Mouse (Mus musculus): Measurements from ENCODE around the gene Lrrc75b.
A peak's percentile ranks its signal among the peaks of the same experiment; 100 is the strongest.
"Not testable (repeated sequence)": the region's sequence is repeated elsewhere in the genome, so short reads cannot be mapped to it uniquely, and the experiment has no call there.

Gene Lrrc75b

DNA sequence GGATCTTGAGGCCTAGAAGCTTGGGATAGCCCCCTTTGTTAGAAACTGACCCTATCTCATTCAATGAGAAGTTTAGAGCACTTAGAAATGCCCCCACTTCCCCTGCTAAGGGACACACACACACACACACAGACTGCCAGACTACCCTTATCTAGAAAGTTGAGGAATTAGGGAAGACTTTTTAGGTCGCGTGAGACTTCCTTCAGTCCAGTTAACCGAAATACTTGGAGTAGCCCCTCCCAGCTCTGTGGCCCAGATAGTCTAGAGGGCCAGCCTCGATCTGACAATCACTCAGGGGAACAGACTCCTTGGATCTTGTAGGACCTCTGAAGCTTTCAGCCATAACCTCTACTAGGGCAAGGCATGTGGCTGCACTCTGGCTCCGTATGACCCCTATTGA lies 7.9 kb upstream of the Lrrc75b start:
- DNase-seq (ENCODE audit: low read depth): no peak

GRCm38 (mm10) chr10:75566765-75567164 lies 6.6 kb upstream of the Lrrc75b start:
- DNase-seq (ENCODE audit: low read depth): not testable (repeated sequence)

GRCm38 (mm10) chr10:75566321-75566720 lies 6.2 kb upstream of the Lrrc75b start:
- peak; percentile 49 for DNase-seq (ENCODE audit: low read depth)

DNA sequence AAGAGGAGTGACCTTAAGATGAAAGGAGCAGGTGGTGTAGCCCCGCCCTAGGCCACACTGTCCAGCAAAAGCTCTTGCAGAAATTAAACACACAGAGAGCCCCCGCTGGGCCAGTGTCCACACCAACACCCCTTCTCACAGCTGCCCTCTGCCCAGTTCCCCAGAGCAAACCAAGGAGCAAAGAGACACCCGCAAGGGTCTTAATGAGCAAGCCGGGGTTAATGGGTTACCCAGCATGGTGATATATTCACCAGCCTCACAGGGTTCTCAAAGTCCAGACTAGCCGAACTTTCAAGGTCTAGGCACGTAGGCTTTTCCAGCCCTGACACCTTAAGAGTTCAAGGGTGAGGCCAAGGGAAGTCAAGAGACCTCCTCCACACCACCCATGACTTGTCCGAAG lies 5.8 kb upstream of the Lrrc75b start:
- DNase-seq (ENCODE audit: low read depth): no peak

- peak; percentile 85 for DNase-seq (ENCODE audit: low read depth)
Measured at GRCm38 (mm10) chr10:75565436-75565835, 5.3 kb upstream of the Lrrc75b start.

GRCm38 (mm10) chr10:75564687-75565265 lies 4.6 kb upstream of the Lrrc75b start:
- no peak for DNase-seq (ENCODE audit: low read depth)

- no peak for DNase-seq (ENCODE audit: low read depth)
Measured at GRCm38 (mm10) chr10:75562596-75562995, 2.5 kb upstream of the Lrrc75b start.

- DNase-seq (ENCODE audit: low read depth): no peak
Measured at GRCm38 (mm10) chr10:75561071-75561654, 1.0 kb upstream of the Lrrc75b start, which contains the start of gene Ggt1. Gene Ggt1 (plus strand): TSS chr10:75561604.

GRCm38 (mm10) chr10:75560549-75560899 lies 394 bp upstream of the Lrrc75b start:
- DNase-seq (ENCODE audit: low read depth): no peak

DNA sequence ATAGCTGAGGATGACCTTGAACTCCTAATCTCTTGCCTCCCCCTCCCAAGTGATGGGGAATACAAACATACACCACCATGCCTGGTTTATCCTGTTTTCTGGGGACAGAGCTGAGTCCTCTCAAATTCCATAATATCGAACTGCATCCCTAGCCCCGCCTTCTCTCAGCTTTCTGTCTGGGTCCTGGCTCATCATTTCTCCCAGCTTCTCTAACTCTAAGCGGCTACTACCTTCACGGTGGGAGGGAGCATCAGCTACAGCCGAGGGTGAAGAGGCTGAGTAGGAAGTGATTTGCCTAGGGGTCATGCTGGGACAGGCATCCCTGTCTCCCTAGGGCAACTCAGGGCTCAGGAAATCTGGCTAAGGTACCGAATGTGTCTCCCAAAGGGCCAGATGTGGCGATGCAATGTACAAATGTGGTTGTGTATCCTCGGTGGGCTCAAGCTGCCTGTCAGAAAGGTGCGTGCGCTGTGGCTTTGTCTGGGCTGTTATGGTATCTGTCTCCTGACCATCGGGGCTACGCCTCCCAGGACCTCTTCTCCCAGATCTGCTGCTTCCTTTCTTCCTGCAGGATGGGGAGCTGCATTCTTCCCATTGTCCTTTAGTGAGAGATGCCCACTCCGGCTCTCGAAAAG lies 972 bp downstream of the Lrrc75b start:
- no peak for DNase-seq (ENCODE audit: low read depth)

- DNase-seq (ENCODE audit: low read depth): no peak
Measured at GRCm38 (mm10) chr10:75558515-75558914, 1.6 kb downstream of the Lrrc75b start.

DNA sequence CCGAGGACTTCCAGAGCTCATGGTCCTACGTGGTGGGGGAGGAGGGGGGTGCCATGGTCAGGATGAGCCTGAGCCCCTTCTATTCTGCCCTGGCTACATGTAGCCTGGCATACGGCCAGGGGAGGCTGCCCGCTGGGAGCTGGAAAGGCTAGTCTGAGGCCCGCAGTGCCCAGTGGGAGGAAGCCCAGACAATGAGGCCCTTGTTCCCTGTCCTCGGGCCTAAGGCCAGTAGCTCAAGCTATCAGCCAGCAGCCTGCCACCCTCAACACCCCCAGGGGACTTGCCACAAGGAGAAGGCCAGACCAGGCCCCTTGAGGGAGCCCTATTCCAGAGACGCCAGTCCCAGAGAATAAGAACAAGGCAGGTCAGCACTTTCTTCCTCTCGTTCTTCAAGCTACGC lies 4.1 kb downstream of the Lrrc75b start:
- no peak for DNase-seq (ENCODE audit: low read depth)

- no peak for DNase-seq (ENCODE audit: low read depth)
Measured at GRCm38 (mm10) chr10:75555557-75555956, 4.6 kb downstream of the Lrrc75b start.

DNA sequence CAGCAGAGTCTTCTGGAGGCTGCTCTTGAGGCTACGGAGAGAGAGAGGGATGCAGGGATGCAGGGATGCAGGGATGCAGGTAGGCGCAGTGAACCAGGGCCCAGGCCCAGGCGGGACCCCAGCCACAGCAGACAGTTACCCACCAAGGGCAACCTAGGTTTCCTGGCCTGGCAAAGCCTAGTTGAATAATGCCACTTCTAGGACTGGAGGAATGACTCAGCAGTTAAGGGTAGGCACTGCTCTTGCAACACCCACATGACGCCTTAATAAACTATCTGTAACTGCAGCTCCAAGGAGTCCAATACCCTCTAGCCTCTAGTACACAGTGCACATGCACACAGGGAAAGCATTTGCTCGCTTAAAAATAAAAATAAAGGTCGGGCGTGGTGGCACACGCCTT lies 6.0 kb downstream of the Lrrc75b start:
- DNase-seq (ENCODE audit: low read depth): no peak

DNA sequence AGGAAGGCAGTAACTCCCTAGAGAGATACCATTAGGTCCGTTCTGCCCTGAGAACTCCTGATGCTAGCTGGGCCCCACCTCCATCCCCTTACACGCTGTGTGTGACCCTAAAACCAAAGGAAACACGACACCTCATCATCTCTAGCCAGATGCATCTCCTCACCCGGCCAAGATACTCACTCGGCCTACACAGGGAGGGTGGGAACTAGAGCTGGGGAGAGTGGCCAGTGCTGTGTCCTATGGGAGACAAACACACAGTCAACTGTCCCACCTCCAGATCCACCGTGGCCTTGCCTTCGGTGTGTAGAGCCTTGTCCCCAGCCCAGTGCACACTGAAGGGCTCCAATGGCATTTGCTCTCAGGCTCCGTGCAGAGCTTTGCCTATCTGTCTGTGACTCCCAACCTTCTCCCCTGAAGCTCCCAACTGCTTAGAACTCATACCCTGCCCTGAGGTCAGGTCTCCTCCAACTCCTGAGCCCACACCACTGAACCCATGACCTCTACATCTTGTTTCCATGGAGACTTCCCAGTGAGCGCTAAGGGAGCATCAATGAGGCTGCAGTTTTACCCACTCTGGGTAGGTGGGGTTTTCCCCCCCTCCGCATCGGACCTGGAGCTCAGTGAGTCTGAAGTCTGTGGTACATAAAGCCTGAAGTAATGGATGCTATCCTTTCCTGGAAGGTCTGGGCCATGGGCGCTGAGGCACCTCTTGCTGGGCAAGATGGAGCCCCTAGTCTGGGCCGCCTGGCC lies 7.3 kb downstream of the Lrrc75b start:
- no peak for DNase-seq (ENCODE audit: low read depth)

DNA sequence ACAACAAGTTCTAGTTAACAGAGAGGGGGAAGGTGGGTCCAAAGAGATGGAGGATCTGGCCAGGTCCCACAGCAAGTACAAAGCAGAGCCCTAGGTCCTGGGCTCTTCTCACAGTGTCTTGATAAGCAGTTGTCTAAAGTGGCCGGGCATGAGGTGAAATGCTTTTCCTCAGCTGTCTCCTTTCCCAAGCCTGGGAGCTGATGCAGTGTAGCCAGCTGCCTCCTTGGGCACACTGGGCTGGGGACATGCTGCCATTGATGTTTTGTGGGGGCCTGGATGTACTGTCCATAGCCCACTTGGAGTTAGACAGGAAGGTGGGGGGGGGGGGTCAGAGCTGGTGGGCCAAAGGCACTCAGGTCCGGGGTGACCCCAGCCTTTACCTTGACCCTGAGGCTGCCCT lies 8.0 kb downstream of the Lrrc75b start:
- DNase-seq (ENCODE audit: low read depth): no peak

- DNase-seq (ENCODE audit: low read depth): no peak
Measured at GRCm38 (mm10) chr10:75551175-75551574, 9.0 kb downstream of the Lrrc75b start.

DNA sequence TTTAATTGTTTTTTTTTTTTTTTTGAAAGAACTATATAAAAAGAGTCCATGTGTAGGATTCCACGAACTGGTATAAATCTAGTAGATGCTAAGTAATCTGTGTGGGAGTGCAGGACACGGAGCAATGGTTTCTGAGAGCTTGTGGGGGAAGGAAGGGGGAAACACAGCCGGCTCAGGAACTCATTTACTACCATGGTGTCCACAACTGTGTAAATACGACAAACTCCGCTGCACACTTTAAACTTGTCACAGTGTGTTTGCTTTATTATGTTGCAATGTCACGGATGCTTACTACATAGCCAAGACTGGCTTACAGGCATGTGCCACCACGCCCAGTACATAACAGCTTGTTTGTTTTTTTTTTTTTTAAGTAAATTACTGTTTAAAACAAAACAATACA lies 10.2 kb downstream of the Lrrc75b start:
- DNase-seq (ENCODE audit: low read depth): no peak

GRCm38 (mm10) chr10:75548486-75548885 lies 11.6 kb downstream of the Lrrc75b start:
- DNase-seq (ENCODE audit: low read depth): no peak

GRCm38 (mm10) chr10:75547901-75548300 lies 12.2 kb downstream of the Lrrc75b start:
- DNase-seq (ENCODE audit: low read depth): no peak

DNA sequence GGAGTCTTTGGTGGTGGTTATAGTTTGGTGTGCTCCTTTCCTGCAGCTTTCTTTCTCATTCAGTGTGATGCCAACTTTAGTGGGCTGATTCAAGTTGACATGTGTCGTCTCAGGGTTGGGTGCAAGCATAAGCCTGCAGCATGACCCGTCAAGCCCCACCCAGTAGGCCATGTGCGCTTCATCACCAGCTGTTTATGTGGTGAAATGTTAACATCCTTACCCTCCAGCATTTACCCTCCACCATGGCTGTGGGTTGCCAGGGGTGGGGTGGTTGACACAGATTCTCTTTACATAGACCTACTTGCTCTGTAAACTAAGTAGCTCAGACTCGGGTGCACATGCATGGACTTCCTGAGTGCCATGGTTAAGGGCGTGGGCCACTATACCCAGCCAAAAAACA lies 24.0 kb downstream of the Lrrc75b start:
- peak; percentile 70 for DNase-seq (ENCODE audit: low read depth)

GRCm38 (mm10) chr10:75535423-75535822 lies 24.7 kb downstream of the Lrrc75b start:
- DNase-seq (ENCODE audit: low read depth): no peak

DNA sequence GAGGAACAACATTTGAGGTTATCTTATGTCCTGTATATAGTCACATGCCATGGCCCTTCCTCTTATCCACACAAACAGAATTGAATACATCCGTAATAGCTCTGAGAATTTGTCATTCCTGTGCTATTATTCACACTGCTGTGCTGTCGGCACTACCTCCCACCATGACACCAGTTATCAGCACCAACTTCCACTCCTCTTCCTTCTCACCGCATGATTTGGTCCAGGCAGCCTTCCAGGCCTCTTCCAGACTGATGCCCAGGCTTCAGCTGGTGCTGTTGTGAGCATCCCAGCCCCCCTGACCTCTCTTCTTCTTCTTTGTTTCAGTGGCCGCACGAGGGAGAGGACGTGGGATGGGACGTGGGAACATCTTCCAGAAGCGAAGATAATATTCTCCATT lies 25.2 kb downstream of the Lrrc75b start:
- DNase-seq (ENCODE audit: low read depth): no peak
